Mouse (Mus musculus): Measurements from ENCODE around the gene Cpeb3.
"Not testable (repeated sequence)": the region's sequence is repeated elsewhere in the genome, so short reads cannot be mapped to it uniquely, and the experiment has no call there.

Gene Cpeb3

DNA sequence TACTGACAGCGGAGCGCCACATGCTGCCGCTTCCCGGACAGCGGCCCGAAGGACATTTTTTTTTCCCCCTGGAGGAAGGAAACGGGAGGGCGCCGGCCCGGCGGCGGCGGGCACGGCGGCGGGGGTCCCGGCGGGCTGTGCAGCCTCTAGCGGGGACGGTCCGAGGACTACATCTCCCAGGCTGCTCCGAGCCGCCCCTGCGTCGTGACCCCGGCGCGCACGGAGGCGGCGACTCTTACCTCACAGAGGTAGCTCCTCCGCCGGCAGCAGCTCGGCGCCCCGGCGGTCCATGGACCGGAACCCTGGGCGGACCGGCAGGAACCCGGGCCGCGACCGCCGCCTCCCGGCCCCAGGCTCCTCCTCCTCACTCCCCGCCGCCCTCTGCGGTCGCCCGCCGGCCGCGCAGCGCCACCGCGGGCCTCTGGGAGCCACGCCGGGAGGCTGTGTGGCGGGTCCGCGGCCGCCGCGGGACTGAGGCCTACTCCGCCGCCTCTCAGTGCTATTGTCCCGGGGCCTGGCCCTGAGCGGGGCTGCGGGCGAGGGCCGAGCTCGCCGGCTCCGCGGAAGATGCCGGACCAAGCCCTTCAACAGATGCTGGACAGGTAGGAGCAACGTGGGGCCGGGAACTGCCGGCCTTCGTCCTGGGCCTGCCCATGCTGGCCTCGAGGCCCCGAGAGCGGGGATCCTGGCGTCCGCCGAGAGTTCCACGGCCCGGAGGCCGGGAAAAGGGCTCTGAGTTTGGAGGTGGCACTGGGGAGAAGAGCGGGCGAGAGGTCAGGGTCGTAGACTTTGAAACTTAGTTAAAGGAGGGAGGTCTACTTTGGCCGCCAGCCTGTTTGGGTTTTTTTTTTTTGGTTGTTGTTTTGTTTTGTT, 862 bp downstream of the Cpeb3 start, which contains the start of gene March5:
Gene March5, plus strand, starts transcription at position 241 of the 873 bp plus-strand sequence.
- DNase-seq (ENCODE audit: low spot score in 2 of 2): peak; percentile 83 to 86

- no peak for DNase-seq (ENCODE audit: low spot score in 2 of 2)
Observed at GRCm38 (mm10) chr19:37206641-37207302, 1.6 kb downstream of the Cpeb3 start.

GRCm38 (mm10) chr19:37205155-37205554, 3.2 kb downstream of the Cpeb3 start:
- DNase-seq (ENCODE audit: low spot score in 2 of 2): not testable (repeated sequence)

DNA sequence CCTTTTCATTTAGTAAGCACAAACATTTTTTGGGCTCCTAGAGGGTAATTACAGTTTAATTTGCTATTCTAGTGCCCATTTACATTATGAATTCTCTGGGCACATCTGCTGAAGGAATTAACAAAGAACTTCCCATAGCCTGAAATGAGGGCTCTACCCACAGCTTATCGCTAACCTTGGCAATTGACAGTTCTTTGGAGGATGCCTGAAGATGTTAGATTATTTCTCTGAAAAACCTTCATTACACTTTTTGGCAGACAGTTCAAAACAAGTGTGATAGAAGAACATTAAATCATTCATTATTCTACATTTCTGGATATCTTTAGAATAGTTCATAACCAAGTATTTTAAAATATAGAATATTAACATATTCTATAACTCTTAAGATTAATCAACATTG, 5.0 kb downstream of the Cpeb3 start:
- DNase-seq (ENCODE audit: low spot score in 2 of 2): no peak

DNA sequence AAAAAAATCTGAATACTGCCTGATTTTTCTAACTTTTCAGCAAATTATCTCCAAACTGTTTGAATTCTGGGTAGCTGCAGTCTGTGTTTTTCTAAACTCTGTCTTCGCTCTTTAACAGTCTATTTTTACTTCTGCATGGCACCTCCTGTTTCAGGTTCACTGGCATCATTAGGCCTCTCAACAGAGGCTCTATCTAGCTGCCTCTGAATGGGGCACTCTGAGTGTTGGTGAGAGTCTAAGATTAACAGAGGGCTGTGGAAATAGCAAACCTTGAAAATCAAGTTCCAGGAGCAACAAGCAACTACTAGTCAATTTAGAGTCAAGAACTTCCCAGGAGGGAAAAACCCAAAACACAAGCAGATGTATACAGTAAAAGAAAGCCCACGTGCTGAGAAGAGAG, 8.5 kb downstream of the Cpeb3 start:
- DNase-seq (ENCODE audit: low spot score in 2 of 2): no peak

DNA sequence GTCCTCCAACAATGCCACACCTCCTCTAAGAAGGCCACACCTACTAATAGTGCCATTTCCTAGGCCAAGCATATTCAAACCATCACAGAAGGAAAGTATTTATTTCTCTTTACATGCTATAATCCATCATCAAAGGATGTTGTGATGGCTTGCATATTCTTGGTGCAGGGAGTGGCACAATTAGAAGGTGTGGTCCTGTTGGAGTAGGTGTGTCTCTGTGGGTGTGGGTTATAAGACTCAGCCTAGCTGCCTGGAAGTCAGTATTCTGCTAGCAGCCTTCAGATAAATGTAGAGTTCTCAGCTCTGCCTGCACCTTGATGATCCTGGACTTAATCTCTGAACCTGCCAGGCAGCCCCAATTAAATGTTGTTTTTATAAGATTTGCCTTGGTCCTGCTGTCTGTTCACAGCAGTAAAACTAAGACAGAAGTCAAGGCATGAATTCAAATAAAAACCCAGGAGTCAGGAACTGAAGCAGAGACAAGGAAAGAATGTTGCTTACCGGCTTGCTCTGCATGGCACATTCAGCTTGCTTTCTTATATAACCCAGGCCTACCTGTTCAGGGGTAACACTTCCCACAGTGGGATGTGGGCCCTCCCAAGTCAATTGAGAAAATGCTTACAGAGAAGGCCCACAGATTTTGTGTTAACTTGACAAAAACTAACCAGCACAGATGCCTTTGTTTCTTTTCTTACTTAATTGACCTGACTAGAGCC, 10.1 kb downstream of the Cpeb3 start:
- no peak for DNase-seq (ENCODE audit: low spot score in 2 of 2)

DNA sequence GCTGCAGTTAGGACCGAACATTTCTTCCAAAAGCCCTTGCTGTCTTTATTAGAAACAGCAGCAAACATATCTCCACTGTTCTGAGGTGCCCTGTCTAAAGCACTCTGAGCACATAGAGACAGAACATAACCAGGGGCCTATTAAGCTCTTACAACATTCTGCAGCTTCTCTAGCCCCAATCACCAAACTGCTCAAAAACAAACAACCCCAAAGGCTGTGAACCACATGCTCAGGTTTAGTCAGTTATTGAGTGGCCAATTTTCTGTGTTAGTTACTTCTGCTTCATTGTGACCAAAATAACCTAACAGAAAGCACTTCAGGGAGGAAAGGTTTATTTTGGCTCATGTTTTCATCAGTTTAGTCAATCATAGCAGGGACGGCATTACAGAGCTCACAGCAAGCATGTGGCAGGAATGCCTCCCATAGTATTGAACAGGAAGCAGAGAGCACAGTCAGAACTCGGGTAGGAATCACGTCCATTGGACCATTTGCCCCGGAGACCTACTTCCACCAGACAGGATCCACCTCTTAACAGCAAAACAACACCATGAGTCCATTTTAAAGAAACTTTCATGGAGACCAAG, 15.8 kb downstream of the Cpeb3 start:
- no peak for DNase-seq (ENCODE audit: low spot score in 2 of 2)

GRCm38 (mm10) chr19:37188366-37188948, 19.9 kb downstream of the Cpeb3 start:
- no peak for DNase-seq (ENCODE audit: low spot score in 2 of 2)

GRCm38 (mm10) chr19:37177819-37178708, 30.3 kb downstream of the Cpeb3 start:
- DNase-seq (ENCODE audit: low spot score in 2 of 2): peak in 1 of 2 experiments; percentile 62

DNA sequence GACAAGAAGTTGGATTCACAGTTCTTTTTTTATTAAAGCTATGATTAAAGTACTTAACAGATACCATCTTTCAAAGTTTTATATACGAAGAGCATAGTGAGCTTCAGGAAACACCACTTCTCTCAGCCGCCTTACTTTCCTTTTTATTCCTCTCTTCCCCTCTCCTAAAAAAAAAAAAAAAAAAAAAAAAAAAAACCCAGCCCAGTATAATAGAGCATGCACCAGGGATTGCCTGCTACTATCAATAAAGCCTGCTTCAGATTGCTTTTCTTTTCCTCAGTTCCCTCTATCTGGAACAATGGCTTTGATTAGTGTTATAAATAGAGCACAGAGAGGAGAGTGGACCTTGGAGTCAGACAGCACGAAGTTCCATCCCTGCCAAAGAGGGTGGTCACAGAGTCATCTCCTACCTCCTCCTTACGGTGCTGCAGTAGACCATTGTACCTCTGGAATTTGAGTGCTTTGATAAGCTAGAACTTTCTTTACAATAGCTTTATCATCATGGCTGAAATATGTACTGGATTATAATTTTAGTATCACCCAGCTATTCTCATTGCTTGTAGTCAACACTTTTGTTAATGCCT, 31.4 kb downstream of the Cpeb3 start:
- DNase-seq (ENCODE audit: low spot score in 2 of 2): no peak

GRCm38 (mm10) chr19:37175919-37176318, 32.5 kb downstream of the Cpeb3 start:
- no peak for DNase-seq (ENCODE audit: low spot score in 2 of 2)

DNA sequence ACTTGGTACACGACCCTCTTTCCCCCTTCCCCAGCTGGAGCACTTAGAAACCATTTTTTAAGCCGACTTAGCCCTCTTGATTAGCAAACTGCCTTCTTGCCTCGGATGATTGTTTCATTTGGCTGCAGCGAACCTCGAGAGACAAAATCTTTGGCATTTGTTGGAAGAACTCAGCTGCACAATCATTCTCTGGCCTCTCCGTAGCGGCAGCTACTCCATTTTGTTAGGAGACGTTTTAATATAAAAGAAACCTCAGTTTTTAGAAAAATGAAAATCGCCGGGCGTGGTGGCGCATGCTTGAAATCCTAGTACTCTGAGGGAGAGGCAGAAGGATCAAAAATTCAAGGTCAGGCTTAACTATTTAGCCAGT, 33.0 kb downstream of the Cpeb3 start:
- DNase-seq (ENCODE audit: low spot score in 2 of 2): peak in 1 of 2 experiments; percentile 18

DNA sequence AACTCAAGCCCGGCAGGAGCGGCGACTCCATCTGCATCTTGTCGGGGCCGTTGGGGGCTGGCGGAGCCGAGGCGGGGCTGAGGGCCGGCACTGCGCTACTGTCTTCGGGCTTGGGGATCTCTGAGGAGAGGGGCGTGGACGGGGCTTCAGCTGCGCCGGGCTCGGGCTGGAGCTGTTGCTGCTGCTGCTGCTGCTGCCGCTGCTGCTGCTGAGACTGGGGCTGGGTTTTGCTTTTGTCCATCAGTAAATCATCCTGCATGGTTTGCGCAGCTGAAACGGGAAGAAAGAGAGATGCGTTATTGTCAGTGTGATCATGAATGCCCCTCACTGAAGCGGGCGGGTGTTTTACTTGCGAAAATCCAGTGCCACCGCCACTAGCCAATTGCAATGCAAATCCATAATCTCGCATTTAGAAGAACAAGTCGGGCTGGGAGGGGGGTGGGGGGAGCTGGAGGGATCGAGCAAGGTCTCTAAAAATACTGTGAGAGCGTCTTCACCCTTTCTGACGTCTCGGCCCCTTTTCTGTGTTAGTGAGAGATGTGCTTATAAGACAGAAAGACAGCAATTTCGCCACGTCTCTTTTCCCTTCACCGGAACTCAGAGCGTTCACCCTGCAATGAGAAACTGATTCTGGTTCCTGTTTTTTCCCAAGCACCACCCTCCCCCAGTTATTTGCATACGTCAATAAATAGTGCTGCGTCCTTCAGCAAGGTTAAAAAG, 33.5 kb downstream of the Cpeb3 start:
- DNase-seq (ENCODE audit: low spot score in 2 of 2): peak; percentile 25 to 61

GRCm38 (mm10) chr19:37174116-37174715, 34.2 kb downstream of the Cpeb3 start:
- DNase-seq (ENCODE audit: low spot score in 2 of 2): peak in 1 of 2 experiments; percentile 45

DNA sequence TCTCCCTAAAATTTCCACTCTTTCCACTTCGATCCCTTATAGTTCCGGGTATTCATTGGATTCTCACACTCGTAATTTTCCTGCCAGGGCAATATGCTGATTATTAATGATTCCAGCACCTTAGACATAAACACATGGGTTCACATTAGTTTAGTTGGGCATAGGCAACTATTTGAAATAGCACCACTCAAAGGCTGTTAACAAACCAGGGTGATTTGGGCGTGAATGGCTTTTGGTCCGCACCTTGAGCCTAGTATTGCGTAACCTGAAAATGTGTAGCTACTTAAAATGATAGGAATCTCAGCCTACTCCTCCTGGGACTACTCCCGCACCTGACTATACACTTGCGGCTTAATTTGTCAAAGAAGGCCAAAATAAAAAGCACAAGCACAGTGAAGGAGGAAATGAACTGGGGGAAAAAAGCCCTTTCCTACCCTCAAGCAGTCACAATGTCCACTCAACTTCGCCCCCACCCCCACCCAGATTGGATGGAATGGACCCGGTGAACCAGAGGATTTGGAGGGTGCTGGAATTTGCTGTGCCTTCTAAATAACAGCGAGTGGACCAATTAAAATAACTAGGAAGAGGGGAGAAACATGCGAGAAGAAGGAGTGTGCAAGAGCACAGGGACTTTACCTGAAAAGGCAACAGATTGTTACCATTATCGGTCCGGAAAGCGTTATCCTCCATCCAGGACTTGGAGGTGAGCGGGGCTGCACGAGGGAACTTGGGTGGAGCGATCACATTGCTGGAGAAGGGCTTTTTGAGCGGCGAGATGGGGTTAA, 34.9 kb downstream of the Cpeb3 start:
- DNase-seq (ENCODE audit: low spot score in 2 of 2): no peak

DNA sequence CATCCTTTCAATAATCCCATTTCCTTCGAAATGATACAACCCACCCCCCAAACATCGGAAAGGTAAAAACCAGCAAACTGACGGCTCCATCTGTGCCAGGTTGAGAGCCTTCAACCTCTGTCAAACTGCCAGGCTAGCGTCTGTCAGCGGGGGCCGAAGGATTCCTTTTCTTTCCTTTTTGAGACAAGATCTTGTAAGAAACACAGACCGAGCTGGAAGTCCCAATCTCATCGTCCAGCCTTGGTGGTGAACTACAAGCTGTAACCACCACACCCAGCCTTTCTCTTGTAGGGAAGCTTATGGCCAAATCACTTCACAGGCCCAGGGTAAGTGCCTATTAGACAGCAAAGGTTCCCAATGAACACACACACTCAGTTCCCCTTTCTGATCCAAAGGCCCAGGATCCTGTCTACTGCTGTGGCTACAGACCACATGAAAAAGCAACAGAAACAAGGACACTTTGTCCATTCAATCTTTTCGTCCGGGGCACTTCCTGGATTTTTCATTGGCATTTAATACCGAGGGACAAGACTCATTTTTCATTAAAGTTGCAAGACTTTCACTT, 35.8 kb downstream of the Cpeb3 start:
- no peak for DNase-seq (ENCODE audit: low spot score in 2 of 2)

DNA sequence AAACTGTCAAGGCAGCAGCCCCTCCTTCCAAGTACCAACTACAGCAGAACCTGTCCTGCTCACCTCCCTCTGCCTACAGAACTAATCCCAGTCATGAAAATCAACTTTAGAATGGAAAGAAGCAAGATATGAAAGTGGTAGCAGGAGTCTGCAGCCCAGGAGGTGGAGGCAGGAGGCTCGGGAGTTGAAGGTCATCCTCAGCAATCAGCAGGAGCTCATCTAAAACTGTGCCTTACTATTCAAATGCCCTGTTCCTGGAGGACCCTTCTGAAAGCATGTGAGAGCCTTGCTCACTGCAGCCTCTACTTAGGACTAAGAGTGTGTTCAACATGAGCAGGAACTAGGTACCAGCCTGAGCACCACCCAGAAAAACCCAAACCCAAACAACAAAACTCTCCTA, 36.3 kb downstream of the Cpeb3 start:
- no peak for DNase-seq (ENCODE audit: low spot score in 2 of 2)

GRCm38 (mm10) chr19:37156770-37157336, 51.5 kb downstream of the Cpeb3 start:
- DNase-seq (ENCODE audit: low spot score in 2 of 2): no peak
